Mouse (Mus musculus): ENCODE measurements around the gene Gpbp1l1.

The Gpbp1l1 gene

GRCm38 (mm10) chr4:116557306-116558121, at the start of gene Gpbp1l1:
TSS of gene Gpbp1l1 (plus strand) at chr4:116557658.
- peak; percentile 97 to 99 for DNase-seq

GRCm38 (mm10) chr4:116531109-116531508, 26.3 kb upstream of the Gpbp1l1 start:
- DNase-seq: no peak

GRCm38 (mm10) chr4:116536351-116536750, 21.1 kb upstream of the Gpbp1l1 start:
- DNase-seq: no peak

- no peak for DNase-seq
Observed at GRCm38 (mm10) chr4:116537737-116538136, 19.7 kb upstream of the Gpbp1l1 start.

- DNase-seq: no peak
Observed at GRCm38 (mm10) chr4:116550432-116550831, 7.0 kb upstream of the Gpbp1l1 start.

- no peak for DNase-seq
Observed at GRCm38 (mm10) chr4:116553035-116553434, 4.4 kb upstream of the Gpbp1l1 start.

- peak; percentile 84 to 86 for DNase-seq
Observed at GRCm38 (mm10) chr4:116555413-116556300, 1.8 kb upstream of the Gpbp1l1 start, which contains the start of gene Tmem69. TSS of gene Tmem69 (minus strand) at chr4:116555936.

GRCm38 (mm10) chr4:116556561-116557305, 725 bp upstream of the Gpbp1l1 start:
- peak; percentile 94 to 97 for DNase-seq

- DNase-seq: peak; percentile 6 to 36
Observed at GRCm38 (mm10) chr4:116558151-116558882, 859 bp downstream of the Gpbp1l1 start.

GRCm38 (mm10) chr4:116595793-116596192, 38.3 kb downstream of the Gpbp1l1 start:
- DNase-seq: no peak

GRCm38 (mm10) chr4:116596379-116596778, 38.9 kb downstream of the Gpbp1l1 start, which contains the start of gene Ccdc17:
TSS of gene Ccdc17 (plus strand) at chr4:116596654.
- peak; percentile 8 to 40 for DNase-seq

GRCm38 (mm10) chr4:116596978-116597881, 39.8 kb downstream of the Gpbp1l1 start:
- DNase-seq: peak; percentile 93 to 97

GRCm38 (mm10) chr4:116612621-116613020, 55.2 kb downstream of the Gpbp1l1 start:
- no peak for DNase-seq

GRCm38 (mm10) chr4:116615237-116615636, 57.8 kb downstream of the Gpbp1l1 start:
- no peak for DNase-seq

- DNase-seq: no peak
Observed at GRCm38 (mm10) chr4:116624831-116625230, 67.4 kb downstream of the Gpbp1l1 start.

- peak; percentile 88 to 90 for DNase-seq
Observed at GRCm38 (mm10) chr4:116626658-116627358, 69.3 kb downstream of the Gpbp1l1 start.

- DNase-seq: peak; percentile 94
Observed at GRCm38 (mm10) chr4:116627359-116627716, 69.9 kb downstream of the Gpbp1l1 start.

GRCm38 (mm10) chr4:116627722-116628662, 70.5 kb downstream of the Gpbp1l1 start, which contains the start of gene Nasp:
TSS of gene Nasp (minus strand) at chr4:116627941.
- peak; percentile 84 to 88 for DNase-seq

- DNase-seq: no peak
Observed at GRCm38 (mm10) chr4:116635197-116635596, 77.7 kb downstream of the Gpbp1l1 start.
